ENCODE assay signal across 34 mouse cellular contexts in the genomic region with DNA sequence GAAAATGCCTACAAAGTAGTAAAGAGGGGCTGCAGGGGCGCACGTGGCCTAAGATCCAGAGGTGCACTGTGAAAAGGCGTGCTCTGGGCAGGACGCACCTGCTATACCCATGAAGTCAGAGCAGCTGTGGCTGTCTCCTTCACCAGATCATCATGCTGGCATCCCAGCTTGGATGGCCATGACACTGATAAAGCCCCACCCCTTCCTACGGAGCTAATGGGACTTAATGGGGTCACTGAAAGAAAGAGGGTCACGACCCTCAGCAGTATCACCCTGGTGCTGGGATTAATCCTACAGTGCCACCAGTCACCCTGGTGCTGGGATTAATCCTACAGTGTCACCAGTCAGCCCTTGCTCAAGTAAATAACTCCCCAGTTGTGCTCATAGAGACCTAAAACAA.
"Had no signal": no experiment of that assay in that cellular context is flagged by ENCODE, and none has a peak within 500 bp of the region (broad histone marks: within the 10 kb centered on the region; RNA-seq: fewer than 3 reads in every experiment).

No protein-coding gene starts in this region.

- H3K9ac ChIP-seq: heart, embryonic 12.5 days; heart, embryonic 13.5 days; heart, embryonic 15.5 days; hindbrain, embryonic 12.5 days; hindbrain, embryonic 13.5 days; hindbrain, embryonic 14.5 days; hindbrain, embryonic 15.5 days; intestine, embryonic 15.5 days; kidney, embryonic 15.5 days had no signal

- DNase-seq: heart, postnatal 10 days; heart, postnatal 14 days; heart, postnatal 36 days; heart, postnatal 4 days; kidney, adult 11 months; kidney, adult 18-20 months; kidney, adult 2 months; kidney, adult 8-10 months; kidney, adult 9 months; kidney, postnatal 10 days; kidney, postnatal 14 days; kidney, postnatal 25 days; kidney, postnatal 36 days; kidney, postnatal 4 days; layer of hippocampus, adult 9-11 months; layer of hippocampus, postnatal 36 days had no signal

- H3K4me2 ChIP-seq: heart, embryonic 12.5 days; heart, embryonic 13.5 days; heart, embryonic 15.5 days; hindbrain, embryonic 12.5 days; hindbrain, embryonic 13.5 days; hindbrain, embryonic 14.5 days; hindbrain, embryonic 15.5 days; intestine, embryonic 15.5 days; kidney, embryonic 15.5 days had no signal

- H3K4me3 ChIP-seq: heart, embryonic 10.5 days; heart, embryonic 12.5 days; heart, embryonic 13.5 days; heart, embryonic 15.5 days; hindbrain, embryonic 10.5 days; hindbrain, embryonic 12.5 days; hindbrain, embryonic 13.5 days; hindbrain, embryonic 15.5 days; intestine, embryonic 15.5 days; kidney, embryonic 15.5 days; layer of hippocampus, adult 2 months had no signal

- ATAC-seq: hindbrain, embryonic 16.5 days; hindbrain, postnatal 0 days; inflammation-experienced regulatory T-cells, adult 6 months; intestine, embryonic 15.5 days; intestine, embryonic 16.5 days; intestine, postnatal 0 days had no signal

- H3K9me3 ChIP-seq: heart, embryonic 10.5 days; heart, embryonic 12.5 days; heart, embryonic 13.5 days; heart, embryonic 15.5 days; hindbrain, embryonic 10.5 days; hindbrain, embryonic 12.5 days; hindbrain, embryonic 13.5 days; hindbrain, embryonic 15.5 days; intestine, embryonic 15.5 days; kidney, embryonic 15.5 days had no signal

- H3K27me3 ChIP-seq: heart, embryonic 12.5 days; heart, embryonic 13.5 days; heart, embryonic 15.5 days; hindbrain, embryonic 12.5 days; hindbrain, embryonic 13.5 days; hindbrain, embryonic 15.5 days; intestine, embryonic 15.5 days; kidney, embryonic 15.5 days had no signal

- H3K27ac ChIP-seq: heart, embryonic 10.5 days; heart, embryonic 13.5 days; heart, embryonic 15.5 days; hindbrain, embryonic 10.5 days; hindbrain, embryonic 12.5 days; hindbrain, embryonic 13.5 days; hindbrain, embryonic 14.5 days; hindbrain, embryonic 15.5 days; hindbrain, postnatal 0 days; intestine, embryonic 15.5 days; kidney, embryonic 15.5 days; kidney, postnatal 0 days had no signal

- H3K36me3 ChIP-seq: heart, embryonic 10.5 days; heart, embryonic 12.5 days; heart, embryonic 13.5 days; heart, embryonic 15.5 days; hindbrain, embryonic 10.5 days; hindbrain, embryonic 12.5 days; hindbrain, embryonic 13.5 days; hindbrain, embryonic 15.5 days; intestine, embryonic 15.5 days; kidney, embryonic 15.5 days had no signal
